Comparison of ENCODE assay signal across 10 mouse cellular contexts in the genomic region with DNA sequence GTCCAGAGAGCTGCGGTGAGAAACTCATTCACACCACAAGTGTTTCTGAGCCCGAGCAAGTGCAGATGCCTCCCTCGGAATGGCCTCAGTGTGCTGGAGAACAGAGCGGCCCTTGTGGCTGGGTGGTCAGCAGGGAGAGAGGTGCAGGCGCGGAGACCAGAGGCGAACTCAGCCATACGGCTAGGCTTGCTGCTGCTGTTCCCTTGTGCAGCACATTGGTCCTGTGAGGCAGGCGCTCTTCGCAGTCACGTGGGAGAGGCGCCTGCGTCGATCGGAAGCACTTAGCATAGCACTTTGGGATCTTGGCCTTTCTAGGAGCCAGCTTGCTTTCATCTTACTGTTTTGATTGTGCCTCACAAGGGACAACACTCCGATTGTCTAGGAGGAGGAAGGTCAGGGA. TPM values are rescaled to one million over a fixed set of nuclear protein-coding genes. Genes with fewer than 3 reads are reported as not detected.
DNase-seq lines count a peak whose midpoint lies in the region; ATAC-seq and TF ChIP-seq lines count a peak whose summit lies in the region.
"Had no signal": no experiment of that assay in that cellular context is flagged by ENCODE, and none has a peak within 500 bp of the region (broad histone marks: within the 10 kb centered on the region; RNA-seq: fewer than 3 reads in every experiment).

No protein-coding gene starts in this region.

- no peak overlapping the region; the same call in 1 of the 2 replicates for H3K4me2 ChIP-seq in hindbrain, embryonic 11.5 days (replicated peaks; ENCODE audit: low read depth, low read length)
- 0 out of 2 replicates have a peak overlapping the region, but pooled peaks have one; percentile 11 for H3K4me2 ChIP-seq in forebrain, embryonic 11.5 days (ENCODE audit: low read depth, low read length, severe bottlenecking)
- no peak overlapping the region for H3K4me2 ChIP-seq in limb, embryonic 11.5 days (ENCODE audit: low read depth, severe bottlenecking)
- H3K4me2 ChIP-seq: midbrain, embryonic 12.5 days had no signal

- TF ChIP-seq POLR2A in ES-Bruce4 (IDR thresholded peaks at IDR 0.05; ENCODE audit: insufficient read depth, low read length), result peak; percentile 24

- peaks cover 15% of the 10 kb centered on the region; the same call in 1 of the 2 replicates for H3K27me3 ChIP-seq in hindbrain, embryonic 10.5 days (ENCODE audit: insufficient read depth, poor library complexity, severe bottlenecking)
- no peaks in the 10 kb centered on the region for H3K27me3 ChIP-seq in hindbrain, embryonic 11.5 days (ENCODE audit: control insufficient read depth, insufficient read depth, low read length)
- no peaks in the 10 kb centered on the region for H3K27me3 ChIP-seq in ES-Bruce4 (ENCODE audit: control insufficient read depth, insufficient read depth, low read length, poor library complexity, severe bottlenecking)
- H3K27me3 ChIP-seq in forebrain, embryonic 11.5 days (ENCODE audit: control insufficient read depth, insufficient read depth, low read length), result no peaks in the 10 kb centered on the region
- H3K27me3 ChIP-seq in limb, embryonic 11.5 days (ENCODE audit: control insufficient read depth, insufficient read depth, low read length), result no peaks in the 10 kb centered on the region
- H3K27me3 ChIP-seq: midbrain, embryonic 12.5 days had no signal

- H3K36me3 ChIP-seq in hindbrain, embryonic 10.5 days, result no peaks in the 10 kb centered on the region
- no peaks in the 10 kb centered on the region for H3K36me3 ChIP-seq in hindbrain, embryonic 11.5 days (ENCODE audit: control insufficient read depth, insufficient read depth, low read length)
- H3K36me3 ChIP-seq in ES-Bruce4 (ENCODE audit: control insufficient read depth, insufficient read depth, low read length, poor library complexity, severe bottlenecking), result no peaks in the 10 kb centered on the region
- no peaks in the 10 kb centered on the region for H3K36me3 ChIP-seq in forebrain, embryonic 11.5 days (ENCODE audit: control insufficient read depth, insufficient read depth, low read length)
- H3K36me3 ChIP-seq in limb, embryonic 11.5 days (ENCODE audit: control insufficient read depth, insufficient read depth, low read length), result no peaks in the 10 kb centered on the region
- H3K36me3 ChIP-seq: midbrain, embryonic 12.5 days had no signal

- no peaks in the 10 kb centered on the region for H3K9me3 ChIP-seq in hindbrain, embryonic 10.5 days
- no peaks in the 10 kb centered on the region for H3K9me3 ChIP-seq in hindbrain, embryonic 11.5 days (ENCODE audit: control insufficient read depth, low read length)
- no peaks in the 10 kb centered on the region for H3K9me3 ChIP-seq in ES-Bruce4 (replicated peaks; ENCODE audit: control insufficient read depth, insufficient read depth, low read length, poor library complexity, severe bottlenecking)
- H3K9me3 ChIP-seq in forebrain, embryonic 11.5 days (ENCODE audit: control insufficient read depth, low read length), result no peaks in the 10 kb centered on the region
- no peaks in the 10 kb centered on the region for H3K9me3 ChIP-seq in limb, embryonic 11.5 days (ENCODE audit: control insufficient read depth, low read length)
- H3K9me3 ChIP-seq: midbrain, embryonic 12.5 days had no signal

- TF ChIP-seq EP300 in ES-Bruce4 (IDR thresholded peaks at IDR 0.05; ENCODE audit: insufficient read depth, low read depth, low read length), result peak; percentile 84; the same call in 1 of the 2 replicates

- no peak for TF ChIP-seq CTCF in ES-Bruce4 (IDR thresholded peaks at IDR 0.05; ENCODE audit: low read depth, low read length)

- ATAC-seq in hindbrain, embryonic 11.5 days (ENCODE audit: low FRiP score), result no peak
- no peak for ATAC-seq in forebrain, embryonic 11.5 days (replicated peaks; ENCODE audit: low FRiP score)
- ATAC-seq in limb, embryonic 11.5 days (ENCODE audit: insufficient number of reproducible peaks, low FRiP score, low TSS enrichment, low read depth), result peak; percentile 69

- peak; percentile 41 for DNase-seq in hindbrain, embryonic 10.5 days (ENCODE audit: low spot score)
- no peak for DNase-seq in hindbrain, embryonic 11.5 days (ENCODE audit: low spot score)
- peak; percentile 60 for DNase-seq in forebrain, embryonic 11.5 days (ENCODE audit: low spot score)
- DNase-seq in limb, embryonic 11.5 days (ENCODE audit: low spot score), result peak; percentile 65
- DNase-seq in adrenal gland, postnatal 4 days (ENCODE audit: low spot score in 2 of 2), result no peak
- no peak for DNase-seq in frontal cortex, postnatal 36 days (ENCODE audit: low spot score in 2 of 2)
- no peak for DNase-seq in thymus, adult 18-20 months
- DNase-seq: thymus, postnatal 25 days had no signal

- 45% methylated on average over 16 of the region's 16 CpGs for WGBS in hindbrain, embryonic 10.5 days
- 48% methylated on average over 16 of the region's 16 CpGs for WGBS in hindbrain, embryonic 11.5 days
- WGBS in forebrain, embryonic 11.5 days, result 53% methylated on average over 16 of the region's 16 CpGs
- WGBS in limb, embryonic 11.5 days, result 36% methylated on average over 16 of the region's 16 CpGs

- peaks cover 28% of the 10 kb centered on the region for H3K4me1 ChIP-seq in hindbrain, embryonic 10.5 days (replicated peaks)
- H3K4me1 ChIP-seq in hindbrain, embryonic 11.5 days (replicated peaks; ENCODE audit: control insufficient read depth, insufficient read depth, low read length), result no peaks in the 10 kb centered on the region
- peaks cover 4% of the 10 kb centered on the region for H3K4me1 ChIP-seq in ES-Bruce4 (ENCODE audit: control insufficient read depth, insufficient read depth, low read length)
- peaks cover 3% of the 10 kb centered on the region; the same call in 1 of the 2 replicates for H3K4me1 ChIP-seq in forebrain, embryonic 11.5 days (replicated peaks; ENCODE audit: control insufficient read depth, insufficient read depth, low read length)
- H3K4me1 ChIP-seq in limb, embryonic 11.5 days (ENCODE audit: control insufficient read depth, insufficient read depth, low read length), result peaks cover 15% of the 10 kb centered on the region; the same call in 1 of the 2 replicates

- no peak overlapping the region for H3K9ac ChIP-seq in hindbrain, embryonic 11.5 days (ENCODE audit: low read depth, low read length)
- peak overlapping the region; percentile 7 for H3K9ac ChIP-seq in ES-Bruce4 (ENCODE audit: low read depth, poor library complexity, severe bottlenecking)
- H3K9ac ChIP-seq in forebrain, embryonic 11.5 days (ENCODE audit: low read length), result no peak overlapping the region
- H3K9ac ChIP-seq in limb, embryonic 11.5 days (ENCODE audit: low read length), result no peak overlapping the region; the same call in 1 of the 2 replicates
- H3K9ac ChIP-seq: midbrain, embryonic 12.5 days had no signal

- H3K27ac ChIP-seq in hindbrain, embryonic 10.5 days, result 0 out of 2 replicates have a peak overlapping the region, but pooled peaks have one; percentile 45
- no peak overlapping the region for H3K27ac ChIP-seq in hindbrain, embryonic 11.5 days (ENCODE audit: low read depth, low read length)
- H3K27ac ChIP-seq in ES-Bruce4 (ENCODE audit: insufficient read depth, low read length), result peak overlapping the region; percentile 40
- no peak overlapping the region for H3K27ac ChIP-seq in forebrain, embryonic 11.5 days (ENCODE audit: low read depth, low read length)
- no peak overlapping the region for H3K27ac ChIP-seq in limb, embryonic 11.5 days (replicated peaks; ENCODE audit: low read depth, low read length)
- H3K27ac ChIP-seq: midbrain, embryonic 12.5 days had no signal

- no peak overlapping the region for H3K4me3 ChIP-seq in hindbrain, embryonic 10.5 days
- no peak overlapping the region for H3K4me3 ChIP-seq in hindbrain, embryonic 11.5 days (ENCODE audit: low read depth, low read length)
- H3K4me3 ChIP-seq in ES-Bruce4 (ENCODE audit: low read depth, low read length), result peak overlapping the region; percentile 6
- H3K4me3 ChIP-seq in forebrain, embryonic 11.5 days (ENCODE audit: low read depth, low read length), result no peak overlapping the region
- no peak overlapping the region for H3K4me3 ChIP-seq in limb, embryonic 11.5 days (ENCODE audit: low read depth, low read length)
- H3K4me3 ChIP-seq: midbrain, embryonic 12.5 days had no signal

RNA-seq across cellular contexts. Expression of a gene that starts 45.7 kb away (rescaled TPM):
- 22.9 and 27.7 TPM in 2 replicates for polyA plus RNA-seq in hindbrain, embryonic 10.5 days (2016; fragmentation: Nextera tagmentation; extraction: Ambion mirVana)
- polyA plus RNA-seq in hindbrain, embryonic 11.5 days (2014; fragmentation: Nextera tagmentation; extraction: Ambion mirVana), result 38.5 and 39.3 TPM in 2 replicates
- 94.4 and 98.1 TPM in 2 replicates for polyA plus RNA-seq in ES-Bruce4 (2011; ENCODE audit: insufficient read depth, insufficient read length, low read depth, missing spikeins)
- polyA plus RNA-seq in forebrain, embryonic 11.5 days (2014; fragmentation: Nextera tagmentation; extraction: Ambion mirVana), result 35.6 and 35.9 TPM in 2 replicates
- 38.6 and 42.2 TPM in 2 replicates for polyA plus RNA-seq in limb, embryonic 11.5 days (2014; fragmentation: Nextera tagmentation; extraction: Ambion mirVana)
- 10 to 100 TPM; 24.0 to 24.3 TPM for total RNA-seq in adrenal gland, postnatal 4 days (2021)

Comparison
In these comparisons a context has a peak if more than half of its experiments do, and no peak if none do; other contexts are left out.
1. DNase-seq: peak in hindbrain, embryonic 10.5 days (single experiment), forebrain, embryonic 11.5 days (single experiment) and limb, embryonic 11.5 days (single experiment); none in hindbrain, embryonic 11.5 days (single experiment), adrenal gland, postnatal 4 days (0 of 2), frontal cortex, postnatal 36 days (0 of 2) and thymus, adult 18-20 months (0 of 2).
2. H3K27ac ChIP-seq: peak in hindbrain, embryonic 10.5 days (single experiment) and ES-Bruce4 (single experiment); none in hindbrain, embryonic 11.5 days (single experiment), forebrain, embryonic 11.5 days (single experiment) and limb, embryonic 11.5 days (single experiment).